Mouse (Mus musculus) stomach, postnatal 0 days (tissue): ENCODE data around the gene Fbxl12. TPM values are rescaled to one million over a fixed set of nuclear protein-coding genes. Genes with fewer than 3 reads are reported as not detected.

Source experiments
- ATAC-seq: fragments of 200-750 bp; cut with Nextera tagmentation; 2 replicates; pipeline ENCODE4 v1.8.0; 2017; ENCODE audit not compliant: low FRiP score, low TSS enrichment
- DNase-seq: peaks from one replicate; pipeline ENCODE4 v3.0.0-alpha.2; 2016; ENCODE audit warnings: low spot score
- H3K27ac ChIP-seq: fragments of 300-500 bp; sonication (generic); replicated peaks from 2 replicates; pipeline ENCODE4 v1.5.1; 2014; ENCODE audit warnings: mild to moderate bottlenecking, control low read depth
- H3K27me3 ChIP-seq: fragments of 300-500 bp; sonication (generic); 2 replicates; pipeline ENCODE4 v1.6.1; 2014; ENCODE audit warnings: low read length; ENCODE audit not compliant: control insufficient read depth, insufficient read depth
- H3K36me3 ChIP-seq: fragments of 300-500 bp; sonication (generic); 2 replicates; pipeline ENCODE4 v1.6.1; 2014; ENCODE audit warnings: low read length, mixed read lengths; ENCODE audit not compliant: control insufficient read depth, insufficient read depth
- H3K4me1 ChIP-seq: fragments of 300-500 bp; sonication (generic); replicated peaks from 2 replicates; pipeline ENCODE4 v1.6.1; 2014; ENCODE audit warnings: antibody characterized with exemption; ENCODE audit not compliant: control insufficient read depth, insufficient read depth
- H3K4me2 ChIP-seq: fragments of 300-500 bp; sonication (generic); replicated peaks from 2 replicates; pipeline ENCODE4 v1.6.1; 2014; ENCODE audit warnings: low read depth, mild to moderate bottlenecking, control low read depth, moderate library complexity
- H3K4me3 ChIP-seq: fragments of 300-500 bp; sonication (generic); 2 replicates; pipeline ENCODE4 v1.5.1; 2014; ENCODE audit warnings: low read depth, low read length, control low read depth
- H3K9ac ChIP-seq: fragments of 300-500 bp; sonication (generic); 2 replicates; pipeline ENCODE4 v1.6.1; 2014; ENCODE audit warnings: mild to moderate bottlenecking, low read length, control low read depth, mixed read lengths
- H3K9me3 ChIP-seq: fragments of 300-500 bp; sonication (generic); 2 replicates; pipeline ENCODE4 v1.6.1; 2016; ENCODE audit warnings: low read length; ENCODE audit not compliant: control insufficient read depth
- CTCF ChIP-seq: IDR thresholded peaks from 2 replicates; pipeline ENCODE4 v1.5.1; 2016; ENCODE audit warnings: antibody characterized with exemption, low read depth, mild to moderate bottlenecking, moderate library complexity
- EP300 ChIP-seq: optimal IDR thresholded peaks from 2 replicates; pipeline ENCODE3; 2016; ENCODE audit warnings: antibody characterized with exemption
- WGBS: fragments of 180-500 bp; shearing (Covaris S2); extraction: QIAGEN DNeasy Blood & Tissue Kit; methylation state at CpG from one replicate; pipeline ENCODE4 v1.1.7; 2014; 5-methylcytosine and 5-hydroxymethylcytosine counted together
- polyA plus RNA-seq: library from polyadenylated mRNA; unstranded; fragments of >200 nt; fragmentation: Nextera tagmentation; extraction: Ambion mirVana; gene quantifications from 2 replicates; pipeline ENCODE4 v1.2.1, GENCODE M21; 2015

The Fbxl12 gene
- polyA plus RNA-seq, 1 experiment from 2014 or later: 7.2 TPM

GRCm38 (mm10) chr9:20609831-20610464, 34.6 kb downstream of the Fbxl12 start:
- Histone ChIP-seq H3K9ac (no peak overlapping the region), H3K27me3 (no peaks in the 10 kb centered on the region), H3K4me3 (no peak overlapping the region), H3K4me1 (no peaks in the 10 kb centered on the region; the same call in 1 of the 2 replicates), H3K9me3 (no peaks in the 10 kb centered on the region), H3K36me3 (no peaks in the 10 kb centered on the region), H3K4me2 (no peak overlapping the region), H3K27ac (no peak overlapping the region)
- DNase-seq (no peak), ATAC-seq (no peak)
- WGBS: 79% methylated on average over 5 of the region's 5 CpGs
- TF ChIP-seq CTCF (0 out of 2 replicates have a peak, but pooled peaks have one; percentile 14), EP300 (no peak)

GRCm38 (mm10) chr9:20607100-20607974, 37.2 kb downstream of the Fbxl12 start:
- Histone ChIP-seq H3K4me3 (peak overlapping the region; percentile 64), H3K4me1 (no peaks in the 10 kb centered on the region; the same call in 1 of the 2 replicates), H3K9me3 (no peaks in the 10 kb centered on the region), H3K9ac (peak overlapping the region; percentile 84), H3K36me3 (no peaks in the 10 kb centered on the region), H3K27ac (peak overlapping the region; percentile 98), H3K4me2 (peak overlapping the region; percentile 76), H3K27me3 (no peaks in the 10 kb centered on the region)
- ATAC-seq (peak; percentile 95), DNase-seq (peak; percentile 89)
- under 1% methylated on average over 57 of the region's 57 CpGs for WGBS
- TF ChIP-seq CTCF: no peak
- TF ChIP-seq EP300: no peak

GRCm38 (mm10) chr9:20606269-20606668, 38.3 kb downstream of the Fbxl12 start:
- Histone ChIP-seq H3K4me2 (no peak overlapping the region), H3K4me3 (no peak overlapping the region), H3K9ac (no peak overlapping the region), H3K9me3 (no peaks in the 10 kb centered on the region), H3K27ac (no peak overlapping the region), H3K4me1 (no peaks in the 10 kb centered on the region; the same call in 1 of the 2 replicates), H3K36me3 (no peaks in the 10 kb centered on the region), H3K27me3 (no peaks in the 10 kb centered on the region)
- ATAC-seq (no peak), DNase-seq (no peak)
- WGBS: 97% methylated on average over 1 of the region's 1 CpGs
- TF ChIP-seq EP300 (no peak), CTCF (no peak)

- H3K4me1 ChIP-seq: no peaks in the 10 kb centered on the region
- DNase-seq (no peak), ATAC-seq (no peak)
- H3K9ac ChIP-seq: no peak overlapping the region
- no peaks in the 10 kb centered on the region for H3K27me3 ChIP-seq
- H3K9me3 ChIP-seq: no peaks in the 10 kb centered on the region
- H3K4me3 ChIP-seq: no peak overlapping the region
- H3K4me2 ChIP-seq: no peak overlapping the region
- TF ChIP-seq CTCF (no peak), EP300 (no peak)
- H3K27ac ChIP-seq: no peak overlapping the region
- peaks cover 3% of the 10 kb centered on the region; the same call in 1 of the 2 replicates for H3K36me3 ChIP-seq
- 78% methylated on average over 6 of the region's 6 CpGs for WGBS
Observed at GRCm38 (mm10) chr9:20601270-20601669, 43.3 kb downstream of the Fbxl12 start.

GRCm38 (mm10) chr9:20581175-20581634, 63.4 kb downstream of the Fbxl12 start, which contains the start of gene Zfp846:
Gene Zfp846, plus strand, starts transcription at chr9:20581291.
- WGBS: under 1% methylated on average over 30 of the region's 30 CpGs
- H3K36me3 ChIP-seq: no peaks in the 10 kb centered on the region

More at GRCm38 (mm10) chr9:20581175-20581634, 63.4 kb downstream of the Fbxl12 start, which contains the start of gene Zfp846:
- peak; percentile 50; the same call in 1 of the 2 replicates for TF ChIP-seq CTCF
- no peak for TF ChIP-seq EP300
- peak within 1 kb of the TSS; percentile 70 for H3K4me2 ChIP-seq
- peak; percentile 97 for DNase-seq
- no peaks in the 10 kb centered on the region for H3K27me3 ChIP-seq
- peak within 1 kb of the TSS; percentile 73; the same call in 1 of the 2 replicates for H3K27ac ChIP-seq
- peak within 1 kb of the TSS; percentile 67 for H3K4me3 ChIP-seq
- peak within 1 kb of the TSS; percentile 76 for H3K9ac ChIP-seq
- H3K9me3 ChIP-seq: no peaks in the 10 kb centered on the region
- ATAC-seq: peak; percentile 100
- no peaks in the 10 kb centered on the region for H3K4me1 ChIP-seq
